Comparison of ENCODE assay signal across 9 mouse cellular contexts in genomic region chr3:79575576-79576467, GRCm38 (mm10). TPM values are rescaled to one million over a fixed set of nuclear protein-coding genes. Genes with fewer than 3 reads are reported as not detected.
DNase-seq lines count a peak whose midpoint lies in the region; ATAC-seq and TF ChIP-seq lines count a peak whose summit lies in the region.
"Had no signal": no experiment of that assay in that cellular context is flagged by ENCODE, and none has a peak within 500 bp of the region (broad histone marks: within the 10 kb centered on the region; RNA-seq: fewer than 3 reads in every experiment).

No protein-coding gene starts in this region.

- peak; percentile 65 for DNase-seq in lung, embryonic 14.5 days
- DNase-seq in lung, postnatal 25 days (ENCODE audit: low spot score) = no peak
- DNase-seq in kidney, postnatal 25 days = peak; percentile 65 to 85
- DNase-seq in spleen, adult 12 weeks (ENCODE audit: low spot score) = no peak
- DNase-seq in MN1 (ENCODE audit: low spot score) = no peak

- H3K36me3 ChIP-seq in lung, embryonic 14.5 days (ENCODE audit: insufficient read depth) = no peaks in the 10 kb centered on the region
- no peaks in the 10 kb centered on the region for H3K36me3 ChIP-seq in forebrain, embryonic 15.5 days
- H3K36me3 ChIP-seq in neural tube, embryonic 13.5 days = no peaks in the 10 kb centered on the region
- H3K36me3 ChIP-seq: G1E had no signal

- no peak overlapping the region for H3K4me3 ChIP-seq in lung, embryonic 14.5 days (ENCODE audit: low read depth, low read length)
- no peak overlapping the region for H3K4me3 ChIP-seq in forebrain, embryonic 15.5 days
- H3K4me3 ChIP-seq in neural tube, embryonic 13.5 days = no peak overlapping the region

- H3K9ac ChIP-seq in lung, embryonic 14.5 days = no peak overlapping the region
- H3K9ac ChIP-seq in forebrain, embryonic 15.5 days (replicated peaks) = no peak overlapping the region
- H3K9ac ChIP-seq in neural tube, embryonic 13.5 days = no peak overlapping the region

- no peak for TF ChIP-seq CTCF in lung, embryonic 14.5 days (IDR thresholded peaks at IDR 0.05; ENCODE audit: low read depth)

- no peaks in the 10 kb centered on the region for H3K27me3 ChIP-seq in lung, embryonic 14.5 days (ENCODE audit: insufficient read depth, low read length)
- H3K27me3 ChIP-seq in forebrain, embryonic 15.5 days = no peaks in the 10 kb centered on the region
- H3K27me3 ChIP-seq in neural tube, embryonic 13.5 days = no peaks in the 10 kb centered on the region

- WGBS in lung, embryonic 14.5 days = 36% methylated on average over 10 of the region's 10 CpGs
- WGBS in forebrain, embryonic 15.5 days = 7% methylated on average over 10 of the region's 10 CpGs
- 26% methylated on average over 10 of the region's 10 CpGs for WGBS in neural tube, embryonic 13.5 days

- H3K4me2 ChIP-seq in lung, embryonic 14.5 days = peak overlapping the region; percentile 43
- H3K4me2 ChIP-seq in forebrain, embryonic 15.5 days (replicated peaks) = no peak overlapping the region
- 0 out of 2 replicates have a peak overlapping the region, but pooled peaks have one; percentile 11 for H3K4me2 ChIP-seq in neural tube, embryonic 13.5 days

- peak; percentile 81 for ATAC-seq in lung, embryonic 14.5 days (ENCODE audit: insufficient read depth)
- ATAC-seq in forebrain, embryonic 15.5 days (replicated peaks) = peak; percentile 77
- ATAC-seq in neural tube, embryonic 13.5 days (ENCODE audit: low read depth) = peak; percentile 69
- ATAC-seq in granulocyte monocyte progenitor cell, adult 5-6 weeks (replicated peaks; ENCODE audit: poor library complexity, severe bottlenecking) = no peak

- H3K27ac ChIP-seq in lung, embryonic 14.5 days (ENCODE audit: low read depth) = no peak overlapping the region
- H3K27ac ChIP-seq in forebrain, embryonic 15.5 days (replicated peaks) = peak overlapping the region; percentile 61
- peak overlapping the region; percentile 64 for H3K27ac ChIP-seq in neural tube, embryonic 13.5 days (replicated peaks)

- H3K4me1 ChIP-seq in lung, embryonic 14.5 days (ENCODE audit: insufficient read depth) = no peaks in the 10 kb centered on the region
- peaks cover 11% of the 10 kb centered on the region for H3K4me1 ChIP-seq in forebrain, embryonic 15.5 days
- peaks cover 13% of the 10 kb centered on the region; the same call in 1 of the 2 replicates for H3K4me1 ChIP-seq in neural tube, embryonic 13.5 days (replicated peaks)

- H3K9me3 ChIP-seq in lung, embryonic 14.5 days (ENCODE audit: low read depth, low read length) = no peaks in the 10 kb centered on the region
- no peaks in the 10 kb centered on the region for H3K9me3 ChIP-seq in forebrain, embryonic 15.5 days
- no peaks in the 10 kb centered on the region for H3K9me3 ChIP-seq in neural tube, embryonic 13.5 days
- H3K9me3 ChIP-seq: G1E had no signal

RNA-seq across cellular contexts. Expression of gene Fnip2, which starts 8.2 kb away (rescaled TPM):
- 5.8 and 6.4 TPM in 2 replicates for polyA plus RNA-seq in lung, embryonic 14.5 days (2014; fragmentation: Nextera tagmentation; extraction: Ambion mirVana)
- polyA plus RNA-seq in forebrain, embryonic 15.5 days (2015; fragmentation: Nextera tagmentation; extraction: Ambion mirVana) = 5.3 and 7.3 TPM in 2 replicates
- polyA plus RNA-seq in neural tube, embryonic 13.5 days (2015; fragmentation: Nextera tagmentation; extraction: Ambion mirVana) = 5.9 and 7.0 TPM in 2 replicates
- 13.1 and 13.2 TPM in 2 replicates for total RNA-seq in granulocyte monocyte progenitor cell, adult 5-6 weeks (2014; fragmentation: Nextera tagmentation)
- total RNA-seq in granulocyte monocyte progenitor cell, adult 5-6 weeks (2017) = 6.3 TPM in 2 replicates

RNA-seq across cellular contexts. Expression of gene Ppid, which starts 15.3 kb away (rescaled TPM):
- polyA plus RNA-seq in lung, embryonic 14.5 days (2014; fragmentation: Nextera tagmentation; extraction: Ambion mirVana) = 185 TPM in 2 replicates
- 150 and 163 TPM in 2 replicates for polyA plus RNA-seq in forebrain, embryonic 15.5 days (2015; fragmentation: Nextera tagmentation; extraction: Ambion mirVana)
- 161 and 165 TPM in 2 replicates for polyA plus RNA-seq in neural tube, embryonic 13.5 days (2015; fragmentation: Nextera tagmentation; extraction: Ambion mirVana)
- 131 and 212 TPM in 2 replicates for total RNA-seq in granulocyte monocyte progenitor cell, adult 5-6 weeks (2014; fragmentation: Nextera tagmentation)
- total RNA-seq in granulocyte monocyte progenitor cell, adult 5-6 weeks (2017) = 358 and 378 TPM in 2 replicates

RNA-seq across cellular contexts. Expression of gene 4930579G24Rik, which starts 53.1 kb away (rescaled TPM):
- 35.8 and 39.8 TPM in 2 replicates for polyA plus RNA-seq in lung, embryonic 14.5 days (2014; fragmentation: Nextera tagmentation; extraction: Ambion mirVana)
- 9.6 and 11.1 TPM in 2 replicates for polyA plus RNA-seq in forebrain, embryonic 15.5 days (2015; fragmentation: Nextera tagmentation; extraction: Ambion mirVana)
- polyA plus RNA-seq in neural tube, embryonic 13.5 days (2015; fragmentation: Nextera tagmentation; extraction: Ambion mirVana) = 10.0 and 11.1 TPM in 2 replicates
- total RNA-seq in granulocyte monocyte progenitor cell, adult 5-6 weeks (2014; fragmentation: Nextera tagmentation) = 21.0 and 30.7 TPM in 2 replicates
- 24.6 and 27.9 TPM in 2 replicates for total RNA-seq in granulocyte monocyte progenitor cell, adult 5-6 weeks (2017)

RNA-seq across cellular contexts. Expression of gene Etfdh, which starts 53.5 kb away (rescaled TPM):
- 48.1 and 52.5 TPM in 2 replicates for polyA plus RNA-seq in lung, embryonic 14.5 days (2014; fragmentation: Nextera tagmentation; extraction: Ambion mirVana)
- 40.2 and 42.6 TPM in 2 replicates for polyA plus RNA-seq in forebrain, embryonic 15.5 days (2015; fragmentation: Nextera tagmentation; extraction: Ambion mirVana)
- polyA plus RNA-seq in neural tube, embryonic 13.5 days (2015; fragmentation: Nextera tagmentation; extraction: Ambion mirVana) = 49.7 and 51.3 TPM in 2 replicates
- total RNA-seq in granulocyte monocyte progenitor cell, adult 5-6 weeks (2014; fragmentation: Nextera tagmentation) = 28.2 and 35.6 TPM in 2 replicates
- 60.0 and 68.4 TPM in 2 replicates for total RNA-seq in granulocyte monocyte progenitor cell, adult 5-6 weeks (2017)

Comparison
In these comparisons a context has a peak if more than half of its experiments do, and no peak if none do; other contexts are left out.
1. DNase-seq: peak in lung, embryonic 14.5 days (single experiment) and kidney, postnatal 25 days (2 of 2); none in lung, postnatal 25 days (single experiment), spleen, adult 12 weeks (single experiment) and MN1 (single experiment).